25 mouse cellular contexts compared by ENCODE assay signal in genomic region chr6:119828165-119828564, GRCm38 (mm10).
"Had no signal": no experiment of that assay in that cellular context is flagged by ENCODE, and none has a peak within 500 bp of the region (broad histone marks: within the 10 kb centered on the region; RNA-seq: fewer than 3 reads in every experiment).

No protein-coding gene starts in this region.

- H3K4me3 ChIP-seq: gastrocnemius, adult 2 months; hindbrain, embryonic 10.5 days; hindbrain, embryonic 12.5 days; intestine, embryonic 15.5 days; layer of hippocampus, adult 2 months; left cerebral cortex, adult 2 months; limb, embryonic 10.5 days; limb, embryonic 12.5 days; liver, embryonic 13.5 days; liver, embryonic 15.5 days had no signal

- H3K36me3 ChIP-seq: liver, embryonic 15.5 days had no signal

- H3K4me1 ChIP-seq: hindbrain, embryonic 10.5 days; hindbrain, embryonic 12.5 days; intestine, embryonic 15.5 days; limb, embryonic 10.5 days; limb, embryonic 12.5 days had no signal

- H3K27ac ChIP-seq: gastrocnemius, adult 2 months; hindbrain, embryonic 10.5 days; hindbrain, embryonic 12.5 days; hindbrain, embryonic 14.5 days; intestine, embryonic 15.5 days; left cerebral cortex, adult 2 months; limb, embryonic 10.5 days; limb, embryonic 12.5 days; liver, embryonic 13.5 days; liver, embryonic 15.5 days had no signal

- ATAC-seq: hindbrain, embryonic 16.5 days; inflammation-experienced regulatory T-cells, adult 6 months; intestine, embryonic 15.5 days; intestine, postnatal 0 days; liver, postnatal 0 days had no signal

- H3K9me3 ChIP-seq: hindbrain, embryonic 10.5 days; hindbrain, embryonic 12.5 days; intestine, embryonic 15.5 days; limb, embryonic 10.5 days; limb, embryonic 12.5 days; liver, embryonic 13.5 days; liver, embryonic 15.5 days had no signal

- DNase-seq: gastrocnemius, adult 2 months; gastrocnemius, postnatal 10 days; gastrocnemius, postnatal 25 days; heart, postnatal 4 days; kidney, adult 18-20 months; kidney, adult 8-10 months; kidney, postnatal 10 days; kidney, postnatal 25 days; kidney, postnatal 4 days; liver; liver, embryonic 13.5 days; liver, postnatal 0 days had no signal

- H3K27me3 ChIP-seq: hindbrain, embryonic 12.5 days; intestine, embryonic 15.5 days; limb, embryonic 12.5 days; liver, embryonic 13.5 days; liver, embryonic 15.5 days had no signal

- H3K4me2 ChIP-seq: heart, embryonic 11.5 days; hindbrain, embryonic 12.5 days; hindbrain, embryonic 14.5 days; intestine, embryonic 15.5 days; limb, embryonic 12.5 days; liver, embryonic 13.5 days; liver, embryonic 15.5 days had no signal

- H3K9ac ChIP-seq: hindbrain, embryonic 12.5 days; hindbrain, embryonic 14.5 days; intestine, embryonic 15.5 days; limb, embryonic 12.5 days; liver, embryonic 13.5 days; liver, embryonic 15.5 days; liver, postnatal 0 days had no signal
